19 mouse cellular contexts compared by ENCODE assay signal in genomic region chr1:53818072-53818862, GRCm38 (mm10). TPM values are rescaled to one million over a fixed set of nuclear protein-coding genes. Genes with fewer than 3 reads are reported as not detected.
DNase-seq lines count a peak whose midpoint lies in the region; ATAC-seq and TF ChIP-seq lines count a peak whose summit lies in the region.
"Had no signal": no experiment of that assay in that cellular context is flagged by ENCODE, and none has a peak within 500 bp of the region (broad histone marks: within the 10 kb centered on the region; RNA-seq: fewer than 3 reads in every experiment).

No protein-coding gene starts in this region.

- TF ChIP-seq CTCF in heart, adult 2 months (IDR thresholded peaks at IDR 0.05) = no peak

- H3K4me1 ChIP-seq in heart, adult 2 months (ENCODE audit: control insufficient read depth, insufficient read depth, low read length) = peaks cover 5% of the 10 kb centered on the region
- H3K4me1 ChIP-seq in heart, embryonic 11.5 days (ENCODE audit: control insufficient read depth, insufficient read depth, low read length) = no peaks in the 10 kb centered on the region
- H3K4me1 ChIP-seq: intestine, embryonic 15.5 days; liver, embryonic 13.5 days had no signal

- H3K27me3 ChIP-seq in heart, adult 2 months (ENCODE audit: control insufficient read depth, insufficient read depth, low read length) = no peaks in the 10 kb centered on the region
- no peaks in the 10 kb centered on the region for H3K27me3 ChIP-seq in heart, embryonic 11.5 days (ENCODE audit: control insufficient read depth, insufficient read depth, low read length)
- H3K27me3 ChIP-seq: intestine, embryonic 15.5 days; liver, embryonic 13.5 days had no signal

- no peaks in the 10 kb centered on the region for H3K9me3 ChIP-seq in heart, embryonic 11.5 days (replicated peaks; ENCODE audit: control insufficient read depth, low read length)
- H3K9me3 ChIP-seq: hindbrain, embryonic 13.5 days; intestine, embryonic 15.5 days; liver, embryonic 13.5 days had no signal

- no peak overlapping the region for H3K4me3 ChIP-seq in heart, adult 2 months
- H3K4me3 ChIP-seq in heart, embryonic 11.5 days (ENCODE audit: low read depth, low read length) = no peak overlapping the region
- H3K4me3 ChIP-seq: hindbrain, embryonic 13.5 days; intestine, embryonic 15.5 days; liver, embryonic 13.5 days had no signal

- H3K36me3 ChIP-seq in heart, adult 2 months (ENCODE audit: control insufficient read depth, insufficient read depth, low read length) = peaks cover 11% of the 10 kb centered on the region
- H3K36me3 ChIP-seq in heart, embryonic 11.5 days (ENCODE audit: control insufficient read depth, insufficient read depth, low read length) = no peaks in the 10 kb centered on the region; the same call in 1 of the 2 replicates
- H3K36me3 ChIP-seq: intestine, embryonic 15.5 days; liver, embryonic 13.5 days had no signal

- no peak for TF ChIP-seq EP300 in heart, adult 2 months (IDR thresholded peaks at IDR 0.05; ENCODE audit: insufficient read depth, low read depth, low read length)

- H3K4me2 ChIP-seq in heart, embryonic 11.5 days = no peak overlapping the region
- H3K4me2 ChIP-seq: hindbrain, embryonic 13.5 days; intestine, embryonic 15.5 days; liver, embryonic 13.5 days; midbrain, embryonic 11.5 days had no signal

- H3K27ac ChIP-seq in heart, adult 2 months = peak overlapping the region; percentile 58
- no peak overlapping the region for H3K27ac ChIP-seq in heart, embryonic 11.5 days (ENCODE audit: low read depth, low read length)
- H3K27ac ChIP-seq: hindbrain, embryonic 13.5 days; intestine, embryonic 15.5 days; liver, embryonic 13.5 days had no signal

- ATAC-seq in heart, embryonic 11.5 days (replicated peaks; ENCODE audit: insufficient number of reproducible peaks, low FRiP score, low TSS enrichment) = no peak
- ATAC-seq in common myeloid progenitor, adult 5-6 weeks (replicated peaks; ENCODE audit: low read depth, poor library complexity, severe bottlenecking) = peak; percentile 86
- peak; percentile 89 for ATAC-seq in megakaryocyte, adult 5-6 weeks (ENCODE audit: poor library complexity, severe bottlenecking)
- ATAC-seq: forebrain, embryonic 14.5 days; intestine, embryonic 15.5 days had no signal

- WGBS in heart, adult 2 months = 43% methylated on average over 3 of the region's 3 CpGs
- 62% methylated on average over 3 of the region's 3 CpGs for WGBS in heart, embryonic 11.5 days (ENCODE audit: insufficient replicate concordance)

- TF ChIP-seq POLR2A in heart, adult 2 months (IDR thresholded peaks at IDR 0.05; ENCODE audit: insufficient read depth, low read depth, low read length) = no peak

- intact Hi-C loops in heart, adult 2 months (cut with DNase I) = loop anchor here (2.0 kb wide), 1 partner anchor 33 kb away; no protein-coding TSS in a partner anchor
- intact Hi-C loops in gastrocnemius, postnatal 36 days (cut with DNase I) = no loop called here

- H3K9ac ChIP-seq in heart, adult 2 months (ENCODE audit: low read depth, low read length) = no peak overlapping the region
- no peak overlapping the region for H3K9ac ChIP-seq in heart, embryonic 11.5 days (ENCODE audit: low read depth, low read length)
- H3K9ac ChIP-seq: hindbrain, embryonic 13.5 days; intestine, embryonic 15.5 days; liver, embryonic 13.5 days had no signal

- no peak for DNase-seq in heart, adult 2 months
- DNase-seq in NIH3T3 (ENCODE audit: low read depth) = peak; percentile 64
- DNase-seq in MN1 (ENCODE audit: low spot score) = no peak
- no peak for DNase-seq in gastrocnemius, postnatal 36 days
- DNase-seq in embryo, embryonic 11 days = no peak
- DNase-seq: adrenal gland, adult 2 months; cerebellum, adult 8-10 months; heart, postnatal 10 days; left cerebral cortex, postnatal 4 days; liver, embryonic 13.5 days; right cerebral cortex, postnatal 4 days; thymus, postnatal 36 days had no signal

- no peaks in the 10 kb centered on the region for H3K79me2 ChIP-seq in heart, adult 2 months (replicated peaks; ENCODE audit: control insufficient read depth, insufficient read depth, low read length)

RNA-seq across cellular contexts. Expression of gene Stk17b, which starts 33.2 kb away (rescaled TPM):
- 10 to 100 TPM; 12.5 to 13.5 TPM for total RNA-seq in heart, adult 2 months (2021)
- polyA plus RNA-seq in heart, adult 2 months (2012; rRNA removed) = 3.5 and 4.5 TPM in 2 replicates
- 17.2 and 18.6 TPM in 2 replicates for polyA plus RNA-seq in heart, embryonic 11.5 days (2014; fragmentation: Nextera tagmentation; extraction: Ambion mirVana)
- 49.9 and 61.7 TPM in 2 replicates for total RNA-seq in common myeloid progenitor, adult 5-6 weeks (2017)
- total RNA-seq in megakaryocyte, adult 5-6 weeks (2015) = 160 and 166 TPM in 2 replicates
- total RNA-seq in megakaryocyte, adult 5-6 weeks (2017) = 131 and 147 TPM in 2 replicates
- 1 to 10 TPM; 5.7 to 7.6 TPM for total RNA-seq in gastrocnemius, postnatal 36 days (2021)
